Mouse (Mus musculus): Measurements from ENCODE around the gene Unc119. TPM values are rescaled to one million over a fixed set of nuclear protein-coding genes. Genes with fewer than 3 reads are reported as not detected.

The Unc119 gene
- polyA plus RNA-seq (2014; fragmentation: Nextera tagmentation; extraction: Ambion mirVana), result 44.9 and 48.1 TPM in 2 replicates

DNA sequence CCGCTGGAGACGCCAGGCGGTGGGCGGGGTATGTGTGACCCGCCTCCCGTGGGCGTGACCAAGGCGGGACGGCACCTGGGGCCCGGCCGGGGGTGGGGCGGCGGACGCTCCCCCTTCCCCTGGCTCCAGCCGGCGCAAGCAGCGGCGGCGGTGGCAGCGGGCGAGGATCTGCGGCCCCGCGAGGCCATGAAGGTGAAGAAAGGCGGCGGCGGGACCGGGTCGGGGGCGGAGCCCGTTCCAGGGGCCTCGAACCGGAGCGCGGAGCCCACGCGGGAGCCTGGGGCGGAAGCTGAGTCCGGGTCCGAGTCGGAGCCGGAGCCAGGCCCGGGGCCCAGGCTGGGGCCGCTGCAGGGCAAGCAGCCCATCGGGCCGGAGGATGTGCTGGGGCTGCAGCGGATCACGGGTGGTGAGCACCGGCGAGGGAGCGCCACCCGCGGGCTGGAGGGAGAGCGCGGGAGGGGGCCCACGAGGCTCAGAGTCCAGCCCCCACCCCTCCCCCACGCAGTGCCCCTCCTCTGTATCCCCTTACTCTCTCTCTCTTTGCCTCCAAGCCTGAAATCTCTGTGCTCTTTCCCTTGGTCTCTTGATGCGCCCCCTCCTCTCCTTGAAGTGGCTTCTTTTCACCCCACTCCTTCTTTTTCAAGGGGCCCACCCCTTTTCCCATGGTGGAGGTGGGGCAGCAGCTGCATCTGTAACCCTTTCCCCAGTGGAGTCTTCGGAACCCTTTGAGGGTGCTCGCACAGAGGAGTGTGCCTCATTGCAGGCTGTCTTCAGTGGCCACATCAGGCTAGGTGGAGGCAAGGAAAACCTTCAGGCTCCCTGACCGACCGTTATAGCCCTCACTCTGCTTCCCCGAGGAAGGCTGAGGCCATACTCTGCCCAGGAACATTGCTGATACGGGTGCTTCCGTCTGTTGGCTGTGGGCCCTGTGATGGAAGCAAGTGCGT is at the start of gene Unc119:
Gene Unc119 (plus strand): TSS at position 102 of the 947 bp plus-strand sequence.
- Histone ChIP-seq H3K9ac (ENCODE audit: low read depth, low read length) (peak within 1 kb of the TSS; percentile 92), H3K9me3 (replicated peaks; ENCODE audit: control insufficient read depth, low read length) (no peaks in the 10 kb centered on the region), H3K27me3 (ENCODE audit: control insufficient read depth, insufficient read depth, low read length) (no peaks in the 10 kb centered on the region), H3K36me3 (ENCODE audit: control insufficient read depth, insufficient read depth, low read length) (peaks cover 14% of the 10 kb centered on the region; the same call in 1 of the 2 replicates), H3K27ac (ENCODE audit: low read depth, low read length) (peak within 1 kb of the TSS; percentile 79), H3K4me3 (ENCODE audit: low read depth, low read length) (peak within 1 kb of the TSS; percentile 88), H3K4me2 (peak within 1 kb of the TSS; percentile 83), H3K4me1 (ENCODE audit: control insufficient read depth, insufficient read depth, low read length) (peaks cover 24% of the 10 kb centered on the region)
- peak; percentile 74 for ATAC-seq (replicated peaks; ENCODE audit: insufficient number of reproducible peaks, low FRiP score, low TSS enrichment)
- WGBS (ENCODE audit: insufficient replicate concordance), result 2% methylated on average over 56 of the region's 66 CpGs

DNA sequence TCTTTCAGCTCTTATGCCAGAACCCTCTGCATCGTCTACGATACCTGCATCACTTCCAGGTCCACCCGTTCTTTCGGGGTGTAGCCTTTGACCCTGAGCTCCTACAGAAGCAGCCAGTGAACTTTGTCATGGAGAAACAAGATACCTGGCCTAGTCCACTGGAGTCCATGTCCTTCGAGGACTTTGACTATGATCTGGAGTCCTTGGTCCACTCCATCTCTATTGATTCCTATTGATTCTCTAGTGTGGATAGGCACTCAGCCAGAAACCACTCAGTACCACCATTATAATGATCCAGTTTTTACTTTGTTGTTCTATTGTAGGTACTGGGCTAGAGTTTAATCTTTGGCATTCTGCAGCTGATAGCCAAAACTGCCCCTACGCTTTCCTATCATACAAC is 48.7 kb upstream of the Unc119 start:
- H3K27ac ChIP-seq (ENCODE audit: low read depth, low read length), result no peak overlapping the region
- no peak for ATAC-seq (replicated peaks; ENCODE audit: insufficient number of reproducible peaks, low FRiP score, low TSS enrichment)
- H3K27me3 ChIP-seq (ENCODE audit: control insufficient read depth, insufficient read depth, low read length), result no peaks in the 10 kb centered on the region
- no peaks in the 10 kb centered on the region for H3K9me3 ChIP-seq (replicated peaks; ENCODE audit: control insufficient read depth, low read length)
- H3K4me1 ChIP-seq (ENCODE audit: control insufficient read depth, insufficient read depth, low read length), result no peaks in the 10 kb centered on the region
- WGBS (ENCODE audit: insufficient replicate concordance), result 89% methylated on average over 6 of the region's 6 CpGs
- H3K36me3 ChIP-seq (ENCODE audit: control insufficient read depth, insufficient read depth, low read length), result peaks cover 6% of the 10 kb centered on the region; the same call in 1 of the 2 replicates
- H3K9ac ChIP-seq (ENCODE audit: low read depth, low read length), result no peak overlapping the region
- H3K4me3 ChIP-seq (ENCODE audit: low read depth, low read length), result no peak overlapping the region
- no peak overlapping the region for H3K4me2 ChIP-seq

DNA sequence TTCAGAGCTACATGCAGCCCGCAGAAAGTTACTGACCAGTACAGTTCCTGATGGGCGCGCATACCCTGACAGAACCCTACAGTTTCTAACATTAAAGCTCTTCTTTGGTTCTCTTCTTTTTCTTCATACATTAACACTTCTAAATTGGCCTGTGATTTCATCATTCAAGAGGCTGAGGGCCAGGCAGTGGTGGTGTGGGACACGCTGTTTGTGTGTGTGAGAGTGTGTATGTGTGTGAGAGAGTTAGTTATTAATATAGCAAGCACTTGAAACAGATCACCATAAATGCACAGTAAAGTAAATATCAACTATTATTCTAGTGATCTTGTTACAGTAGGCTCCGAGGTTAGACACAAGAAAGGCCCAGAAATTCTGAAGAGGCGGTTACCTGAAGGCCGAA is 42.4 kb upstream of the Unc119 start:
- peak overlapping the region; percentile 76; the same call in 1 of the 2 replicates for H3K27ac ChIP-seq (ENCODE audit: low read depth, low read length)
- peaks cover 13% of the 10 kb centered on the region for H3K36me3 ChIP-seq (ENCODE audit: control insufficient read depth, insufficient read depth, low read length)
- no peaks in the 10 kb centered on the region for H3K27me3 ChIP-seq (ENCODE audit: control insufficient read depth, insufficient read depth, low read length)
- ATAC-seq (replicated peaks; ENCODE audit: insufficient number of reproducible peaks, low FRiP score, low TSS enrichment), result 0 out of 2 replicates have a peak, but pooled peaks have one; percentile 18
- peak overlapping the region; percentile 81 for H3K4me3 ChIP-seq (ENCODE audit: low read depth, low read length)
- no peaks in the 10 kb centered on the region for H3K4me1 ChIP-seq (ENCODE audit: control insufficient read depth, insufficient read depth, low read length)
- peak overlapping the region; percentile 59 for H3K9ac ChIP-seq (ENCODE audit: low read depth, low read length)
- WGBS (ENCODE audit: insufficient replicate concordance), result 70% methylated on average over 7 of the region's 7 CpGs
- peak overlapping the region; percentile 81 for H3K4me2 ChIP-seq
- H3K9me3 ChIP-seq (replicated peaks; ENCODE audit: control insufficient read depth, low read length), result no peaks in the 10 kb centered on the region

DNA sequence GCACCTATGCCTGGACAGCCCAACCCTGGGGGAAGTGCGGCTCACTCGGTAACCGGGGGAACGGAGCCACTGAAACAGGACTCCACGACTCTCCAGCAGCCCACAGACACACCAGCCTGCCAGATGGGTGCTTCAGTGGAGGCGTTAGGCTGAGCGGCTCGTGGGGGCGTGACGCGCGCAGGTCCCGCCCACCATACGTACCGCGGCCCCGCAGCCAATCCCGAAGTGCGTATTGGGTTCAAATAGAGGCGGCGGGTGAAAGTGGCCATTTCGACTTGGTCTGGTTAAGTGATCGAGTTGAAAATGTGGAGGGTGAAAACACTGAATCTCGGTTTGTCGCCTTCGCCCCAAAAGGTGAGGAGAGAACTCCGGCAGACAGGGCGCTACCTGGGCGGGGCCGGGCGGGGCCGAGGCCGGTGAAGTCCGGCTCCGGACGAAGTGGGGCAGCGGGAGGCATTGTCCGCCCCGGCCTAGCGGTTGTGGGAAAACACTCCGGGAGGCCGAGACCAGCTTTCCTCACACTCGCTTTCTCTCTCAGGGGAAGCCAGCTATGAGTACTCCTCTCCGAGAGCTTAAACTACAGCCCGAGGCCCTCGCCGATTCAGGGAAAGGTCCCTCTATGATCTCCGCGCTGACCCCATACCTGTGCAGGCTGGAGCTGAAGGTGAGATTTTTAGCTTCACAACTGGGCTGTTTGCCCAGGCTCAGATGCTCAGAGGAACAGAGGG is 41.8 kb upstream of the Unc119 start, which contains the start of gene Spag5:
Gene Spag5 (plus strand): TSS at position 173 of the 728 bp plus-strand sequence.
- H3K27me3 ChIP-seq (ENCODE audit: control insufficient read depth, insufficient read depth, low read length), result no peaks in the 10 kb centered on the region
- H3K27ac ChIP-seq (ENCODE audit: low read depth, low read length), result peak within 1 kb of the TSS; percentile 76
- H3K4me1 ChIP-seq (ENCODE audit: control insufficient read depth, insufficient read depth, low read length), result no peaks in the 10 kb centered on the region
- peak; percentile 98 for ATAC-seq (replicated peaks; ENCODE audit: insufficient number of reproducible peaks, low FRiP score, low TSS enrichment)
- peaks cover 13% of the 10 kb centered on the region for H3K36me3 ChIP-seq (ENCODE audit: control insufficient read depth, insufficient read depth, low read length)
- H3K9ac ChIP-seq (ENCODE audit: low read depth, low read length), result peak within 1 kb of the TSS; percentile 77
- no peaks in the 10 kb centered on the region for H3K9me3 ChIP-seq (replicated peaks; ENCODE audit: control insufficient read depth, low read length)
- H3K4me3 ChIP-seq (ENCODE audit: low read depth, low read length), result peak within 1 kb of the TSS; percentile 81
- peak within 1 kb of the TSS; percentile 81 for H3K4me2 ChIP-seq
- whole genome bisulfite sequencing (ENCODE audit: insufficient replicate concordance), result under 1% methylated on average over 49 of the region's 49 CpGs

DNA sequence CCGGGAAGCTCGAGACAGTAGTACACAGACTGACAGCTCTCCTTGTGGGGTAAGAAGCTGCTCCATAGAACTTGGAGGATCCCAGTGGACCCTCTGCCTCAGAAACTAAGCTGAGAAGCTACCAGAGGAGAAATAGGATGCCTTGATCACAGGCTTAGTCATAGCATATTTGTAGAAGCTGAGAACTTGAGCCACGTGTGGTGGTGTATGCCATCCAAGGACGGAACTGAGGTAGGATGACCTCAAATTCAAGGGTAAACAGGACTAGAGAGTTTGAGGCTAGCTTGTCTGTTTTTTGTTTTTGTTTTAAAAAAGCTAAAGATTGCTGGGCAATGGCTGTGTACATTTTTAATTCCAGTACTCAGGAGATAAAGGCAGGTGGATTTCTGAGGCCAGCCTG is 38.0 kb upstream of the Unc119 start:
- Histone ChIP-seq H3K4me2 (no peak overlapping the region), H3K27me3 (ENCODE audit: control insufficient read depth, insufficient read depth, low read length) (no peaks in the 10 kb centered on the region), H3K36me3 (ENCODE audit: control insufficient read depth, insufficient read depth, low read length) (peaks cover 25% of the 10 kb centered on the region), H3K27ac (ENCODE audit: low read depth, low read length) (no peak overlapping the region), H3K4me3 (ENCODE audit: low read depth, low read length) (no peak overlapping the region), H3K9me3 (replicated peaks; ENCODE audit: control insufficient read depth, low read length) (no peaks in the 10 kb centered on the region), H3K4me1 (ENCODE audit: control insufficient read depth, insufficient read depth, low read length) (no peaks in the 10 kb centered on the region), H3K9ac (ENCODE audit: low read depth, low read length) (no peak overlapping the region)
- no peak for ATAC-seq (replicated peaks; ENCODE audit: insufficient number of reproducible peaks, low FRiP score, low TSS enrichment)
- WGBS (ENCODE audit: insufficient replicate concordance), result 93% methylated on average over 4 of the region's 4 CpGs

DNA sequence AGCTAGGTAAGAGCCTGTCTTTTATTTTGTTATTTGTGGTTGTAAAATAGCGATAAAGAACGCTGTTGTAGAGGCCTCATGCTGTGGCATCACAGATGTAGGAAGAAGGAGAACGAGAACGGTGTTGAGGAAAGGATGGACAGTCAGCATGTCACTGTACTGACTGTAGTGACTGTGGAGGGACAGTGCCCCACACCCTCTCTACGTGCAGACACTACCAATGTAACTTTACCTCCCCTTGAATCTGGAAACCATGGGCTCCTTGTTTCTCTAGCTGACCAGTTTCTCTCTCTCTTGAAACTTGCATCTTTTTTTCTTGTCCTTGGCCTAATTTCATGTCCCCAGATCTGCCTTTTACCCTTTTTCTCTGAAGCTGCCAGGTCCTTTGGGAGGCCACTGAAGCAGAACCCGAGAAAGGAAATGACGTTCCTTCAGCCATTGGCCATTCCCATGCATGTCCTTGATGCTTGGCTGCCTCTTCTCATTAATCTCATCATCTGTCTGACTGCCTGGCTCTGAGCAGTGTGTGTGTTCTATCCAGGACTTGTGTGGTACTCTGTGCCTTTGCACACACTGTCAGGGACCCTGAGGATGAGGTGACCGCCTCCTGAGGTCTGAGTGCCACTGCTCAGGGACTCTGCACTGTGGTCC is 32.3 kb upstream of the Unc119 start:
- Histone ChIP-seq H3K27ac (ENCODE audit: low read depth, low read length) (no peak overlapping the region), H3K4me3 (ENCODE audit: low read depth, low read length) (no peak overlapping the region), H3K4me2 (no peak overlapping the region), H3K36me3 (ENCODE audit: control insufficient read depth, insufficient read depth, low read length) (peaks cover 39% of the 10 kb centered on the region), H3K4me1 (ENCODE audit: control insufficient read depth, insufficient read depth, low read length) (no peaks in the 10 kb centered on the region), H3K9me3 (replicated peaks; ENCODE audit: control insufficient read depth, low read length) (no peaks in the 10 kb centered on the region), H3K9ac (ENCODE audit: low read depth, low read length) (no peak overlapping the region), H3K27me3 (ENCODE audit: control insufficient read depth, insufficient read depth, low read length) (no peaks in the 10 kb centered on the region)
- ATAC-seq (replicated peaks; ENCODE audit: insufficient number of reproducible peaks, low FRiP score, low TSS enrichment), result no peak
- 92% methylated on average over 8 of the region's 8 CpGs for WGBS (ENCODE audit: insufficient replicate concordance)

DNA sequence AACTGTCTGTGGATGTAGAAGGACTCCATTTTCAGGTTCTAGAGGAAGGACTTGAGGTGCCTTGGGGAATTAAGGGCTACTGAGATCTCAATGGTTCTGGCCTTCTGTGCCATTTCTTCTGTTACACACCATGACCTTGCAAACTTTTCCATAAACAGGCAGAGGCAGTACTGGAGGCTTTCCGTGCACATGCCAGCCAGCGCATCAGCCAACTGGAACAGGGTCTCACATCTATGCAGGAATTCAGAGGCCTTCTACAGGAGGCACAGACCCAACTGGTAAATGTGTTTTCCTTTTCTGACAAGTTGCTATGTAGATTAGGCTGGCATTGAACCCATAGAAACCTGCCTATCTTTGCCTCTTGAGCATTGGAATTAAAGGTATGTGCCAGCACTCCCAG is 29.6 kb upstream of the Unc119 start:
- no peak overlapping the region for H3K4me3 ChIP-seq (ENCODE audit: low read depth, low read length)
- H3K36me3 ChIP-seq (ENCODE audit: control insufficient read depth, insufficient read depth, low read length), result peaks cover 49% of the 10 kb centered on the region
- no peaks in the 10 kb centered on the region for H3K27me3 ChIP-seq (ENCODE audit: control insufficient read depth, insufficient read depth, low read length)
- H3K4me2 ChIP-seq, result no peak overlapping the region
- no peak for ATAC-seq (replicated peaks; ENCODE audit: insufficient number of reproducible peaks, low FRiP score, low TSS enrichment)
- no peak overlapping the region for H3K9ac ChIP-seq (ENCODE audit: low read depth, low read length)
- H3K4me1 ChIP-seq (ENCODE audit: control insufficient read depth, insufficient read depth, low read length), result no peaks in the 10 kb centered on the region
- no peak overlapping the region for H3K27ac ChIP-seq (ENCODE audit: low read depth, low read length)
- 97% methylated on average over 2 of the region's 2 CpGs for WGBS (ENCODE audit: insufficient replicate concordance)
- H3K9me3 ChIP-seq (replicated peaks; ENCODE audit: control insufficient read depth, low read length), result no peaks in the 10 kb centered on the region

DNA sequence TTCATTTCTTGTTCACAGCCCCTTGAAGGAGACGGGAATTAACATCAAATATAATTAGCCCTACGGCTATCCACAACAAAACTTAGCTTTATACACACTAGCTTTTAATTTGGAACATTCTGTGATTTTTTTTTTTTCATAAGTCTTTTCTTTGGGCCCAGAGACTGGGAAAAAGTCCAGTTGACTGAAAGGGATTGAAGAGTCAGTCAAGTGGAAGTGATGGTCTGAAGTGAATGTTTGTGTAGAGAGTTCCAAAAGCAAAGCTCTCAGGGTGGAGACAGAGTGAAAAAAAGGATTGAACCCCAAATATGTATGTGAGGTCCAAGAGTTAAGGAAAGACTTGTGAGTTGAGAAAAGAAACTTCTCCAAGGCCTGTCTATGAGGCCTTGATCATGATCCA is 24.9 kb upstream of the Unc119 start:
- ATAC-seq (replicated peaks; ENCODE audit: insufficient number of reproducible peaks, low FRiP score, low TSS enrichment), result no peak
- 92% methylated on average over 2 of the region's 2 CpGs for WGBS (ENCODE audit: insufficient replicate concordance)

More for the DNA sequence above, 24.9 kb upstream of the Unc119 start:
- Histone ChIP-seq H3K27ac (ENCODE audit: low read depth, low read length) (no peak overlapping the region), H3K4me1 (ENCODE audit: control insufficient read depth, insufficient read depth, low read length) (peaks cover 4% of the 10 kb centered on the region; the same call in 1 of the 2 replicates), H3K9ac (ENCODE audit: low read depth, low read length) (no peak overlapping the region), H3K27me3 (ENCODE audit: control insufficient read depth, insufficient read depth, low read length) (no peaks in the 10 kb centered on the region), H3K4me2 (no peak overlapping the region), H3K4me3 (ENCODE audit: low read depth, low read length) (no peak overlapping the region), H3K9me3 (replicated peaks; ENCODE audit: control insufficient read depth, low read length) (no peaks in the 10 kb centered on the region), H3K36me3 (ENCODE audit: control insufficient read depth, insufficient read depth, low read length) (peaks cover 56% of the 10 kb centered on the region)
